Mouse (Mus musculus): ENCODE measurements around the gene Zfp526.

DNA sequence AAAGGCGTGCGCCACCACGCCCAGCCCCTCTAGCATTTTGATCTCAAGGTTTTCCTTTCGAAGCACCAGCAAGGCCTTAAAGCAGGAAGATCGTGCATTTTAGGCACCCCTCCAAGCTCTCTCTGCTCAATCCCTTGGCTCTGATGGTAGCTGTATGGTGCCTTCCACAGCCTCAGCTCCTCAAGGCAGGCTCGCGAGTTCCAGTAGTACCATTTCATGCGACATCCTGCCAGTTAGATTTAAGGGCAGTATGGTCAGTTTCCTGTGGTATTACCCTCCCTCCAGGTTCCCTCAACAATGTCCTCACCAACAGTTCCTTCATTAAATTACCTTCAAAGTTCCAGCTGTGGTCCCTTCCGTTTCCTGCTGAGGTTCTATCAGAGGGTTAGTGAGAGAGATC lies 25.1 kb upstream of the Zfp526 start:
- no peak for TF ChIP-seq CTCF (IDR thresholded peaks at IDR 0.05; ENCODE audit: extremely low read depth, insufficient read length, insufficient replicate concordance, low read depth, low read length)
- TF ChIP-seq POLR2A (IDR thresholded peaks at IDR 0.05; ENCODE audit: low read depth, low read length), result no peak

Data from small intestine, adult 2 months (tissue).